Mouse (Mus musculus): ENCODE measurements around the gene Gm7030.
"Not testable (repeated sequence)": the region's sequence is repeated elsewhere in the genome, so short reads cannot be mapped to it uniquely, and the experiment has no call there.

GRCm38 (mm10) chr17:36169094-36169493 is 39.9 kb upstream of the Gm7030 start:
- not testable (repeated sequence) for TF ChIP-seq CTCF, EP300 (IDR thresholded peaks at IDR 0.05; ENCODE audit: low read depth)
